Comparison of ENCODE assay signal across 15 mouse cellular contexts in genomic region chr5:53202748-53203147, GRCm38 (mm10).
"Had no signal": no experiment of that assay in that cellular context is flagged by ENCODE, and none has a peak within 500 bp of the region (broad histone marks: within the 10 kb centered on the region; RNA-seq: fewer than 3 reads in every experiment).

No protein-coding gene starts in this region.

- ATAC-seq: liver, embryonic 12.5 days; midbrain, embryonic 15.5 days had no signal

- H3K36me3 ChIP-seq: limb, embryonic 13.5 days; liver, embryonic 12.5 days; midbrain, embryonic 15.5 days; neural tube, embryonic 13.5 days had no signal

- H3K9me3 ChIP-seq: limb, embryonic 13.5 days; liver, embryonic 12.5 days; megakaryocyte, embryonic 14.5 days; midbrain, embryonic 15.5 days; neural tube, embryonic 13.5 days had no signal

- H3K4me1 ChIP-seq: limb, embryonic 13.5 days; liver, embryonic 12.5 days; megakaryocyte, embryonic 14.5 days; midbrain, embryonic 15.5 days; neural tube, embryonic 13.5 days had no signal

- DNase-seq: kidney, adult 9 months; kidney, postnatal 36 days; lung, embryonic 14.5 days; lung, postnatal 10 days; lung, postnatal 4 days; right cerebral cortex, postnatal 14 days; thymus, postnatal 4 days had no signal

- H3K27me3 ChIP-seq: limb, embryonic 13.5 days; liver, embryonic 12.5 days; midbrain, embryonic 15.5 days; neural tube, embryonic 13.5 days had no signal

- H3K27ac ChIP-seq: kidney, postnatal 0 days; layer of hippocampus, adult 2 months; limb, embryonic 13.5 days; liver, embryonic 12.5 days; midbrain, embryonic 15.5 days; neural tube, embryonic 13.5 days had no signal

- H3K4me3 ChIP-seq: layer of hippocampus, adult 2 months; limb, embryonic 13.5 days; liver, embryonic 12.5 days; megakaryocyte, embryonic 14.5 days; midbrain, embryonic 15.5 days; neural tube, embryonic 13.5 days had no signal

- H3K9ac ChIP-seq: limb, embryonic 13.5 days; liver, embryonic 12.5 days; lung, embryonic 14.5 days; midbrain, embryonic 15.5 days; neural tube, embryonic 13.5 days had no signal

- H3K4me2 ChIP-seq: limb, embryonic 13.5 days; liver, embryonic 12.5 days; lung, embryonic 14.5 days; midbrain, embryonic 11.5 days; midbrain, embryonic 15.5 days; neural tube, embryonic 13.5 days had no signal
